ENCODE assay signal across 8 mouse cellular contexts in the genomic region with DNA sequence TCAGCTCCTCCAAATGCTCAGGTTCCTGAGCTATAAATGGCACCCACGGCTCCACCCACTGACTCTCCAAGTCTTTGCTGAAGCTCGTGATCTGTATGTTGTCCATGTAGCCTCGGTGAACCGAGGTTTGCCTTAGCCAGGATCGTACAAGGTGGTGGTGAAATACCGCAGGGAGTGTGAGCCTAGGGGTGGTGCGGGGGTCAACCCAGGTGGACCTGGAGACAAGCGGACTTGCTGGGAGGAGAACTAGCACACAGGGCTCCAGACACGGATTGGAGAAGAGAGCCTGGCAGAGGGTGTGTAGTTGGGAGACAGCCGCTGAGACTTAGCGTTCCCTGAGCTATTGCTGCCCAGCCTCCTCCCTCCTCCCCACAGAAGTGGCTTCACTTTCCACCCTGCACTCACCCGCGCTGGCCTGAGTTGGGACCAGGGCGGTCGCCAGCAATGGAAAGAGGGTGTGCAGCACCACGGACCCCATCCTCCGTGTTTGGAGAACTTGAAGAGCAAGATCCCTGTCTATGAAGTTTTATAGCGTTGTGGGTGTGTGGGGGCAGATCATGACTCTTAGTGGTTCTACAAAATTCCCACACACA. TPM values are rescaled to one million over a fixed set of nuclear protein-coding genes. Genes with fewer than 3 reads are reported as not detected.
DNase-seq lines count a peak whose midpoint lies in the region; ATAC-seq and TF ChIP-seq lines count a peak whose summit lies in the region.

Gene 2410137M14Rik, minus strand, starts transcription at position 17 of the 593 bp plus-strand sequence.

- WGBS in embryonic facial prominence, embryonic 13.5 days = 13% methylated on average over 18 of the region's 18 CpGs
- WGBS in forebrain, embryonic 13.5 days = 15% methylated on average over 18 of the region's 18 CpGs

- peak within 1 kb of the TSS; percentile 78 for H3K27ac ChIP-seq in left cerebral cortex, adult 2 months
- no peak within 1 kb of the TSS for H3K27ac ChIP-seq in embryonic facial prominence, embryonic 13.5 days
- no peak within 1 kb of the TSS for H3K27ac ChIP-seq in forebrain, embryonic 13.5 days

- DNase-seq in left cerebral cortex, adult 2 months (ENCODE audit: extremely low spot score in 1 of 2, low spot score in 2 of 2) = peak; percentile 25 to 35
- no peak for DNase-seq in left cerebral cortex, postnatal 4 days
- peak; percentile 9 to 22 for DNase-seq in heart, postnatal 36 days
- DNase-seq in lung, postnatal 14 days = peak; percentile 18
- no peak for DNase-seq in adrenal gland, postnatal 25 days
- no peak for DNase-seq in cerebellum, adult 11 months

- ATAC-seq in embryonic facial prominence, embryonic 13.5 days (ENCODE audit: insufficient number of reproducible peaks, insufficient read depth, low FRiP score, low TSS enrichment, low read depth) = no peak
- ATAC-seq in forebrain, embryonic 13.5 days = no peak

- H3K27me3 ChIP-seq in embryonic facial prominence, embryonic 13.5 days = peaks cover 19% of the 10 kb centered on the region
- peaks cover 12% of the 10 kb centered on the region; the same call in 1 of the 2 replicates for H3K27me3 ChIP-seq in forebrain, embryonic 13.5 days

- peak within 1 kb of the TSS; percentile 41 for H3K4me3 ChIP-seq in left cerebral cortex, adult 2 months
- peak within 1 kb of the TSS; percentile 21 for H3K4me3 ChIP-seq in embryonic facial prominence, embryonic 13.5 days
- no peak within 1 kb of the TSS for H3K4me3 ChIP-seq in forebrain, embryonic 13.5 days

- intact Hi-C loops in left cerebral cortex, adult 2 months (cut with DNase I) = no loop called here
- intact Hi-C loops in left cerebral cortex, postnatal 4 days (cut with DNase I) = no loop called here
- intact Hi-C loops in heart, postnatal 36 days (cut with DNase I) = no loop called here

- H3K4me1 ChIP-seq in embryonic facial prominence, embryonic 13.5 days = peaks cover 15% of the 10 kb centered on the region
- no peaks in the 10 kb centered on the region for H3K4me1 ChIP-seq in forebrain, embryonic 13.5 days

- no peaks in the 10 kb centered on the region for H3K9me3 ChIP-seq in embryonic facial prominence, embryonic 13.5 days
- no peaks in the 10 kb centered on the region for H3K9me3 ChIP-seq in forebrain, embryonic 13.5 days (replicated peaks)

- no peak for TF ChIP-seq CTCF in left cerebral cortex, adult 2 months (IDR thresholded peaks at IDR 0.05)

- peak within 1 kb of the TSS; percentile 50 for H3K4me2 ChIP-seq in embryonic facial prominence, embryonic 13.5 days
- no peak within 1 kb of the TSS for H3K4me2 ChIP-seq in forebrain, embryonic 13.5 days

- peak within 1 kb of the TSS; percentile 36; the same call in 1 of the 2 replicates for H3K9ac ChIP-seq in embryonic facial prominence, embryonic 13.5 days
- no peak within 1 kb of the TSS for H3K9ac ChIP-seq in forebrain, embryonic 13.5 days

- H3K36me3 ChIP-seq in embryonic facial prominence, embryonic 13.5 days = no peaks in the 10 kb centered on the region
- H3K36me3 ChIP-seq in forebrain, embryonic 13.5 days (ENCODE audit: poor library complexity, severe bottlenecking) = no peaks in the 10 kb centered on the region

RNA-seq across cellular contexts. Expression of gene 2410137M14Rik, which starts in this region (rescaled TPM):
- not detected for total RNA-seq in left cerebral cortex, adult 2 months (2021)
- 1 to 10 TPM in 1 of 2 experiments, not detected in 1; 1.1 TPM for total RNA-seq in left cerebral cortex, postnatal 4 days (2021)
- polyA plus RNA-seq in embryonic facial prominence, embryonic 13.5 days (2015; fragmentation: Nextera tagmentation; extraction: Ambion mirVana) = not detected in 2 replicates
- total RNA-seq in heart, postnatal 36 days (2021) = not detected
- 0.48 TPM in 1 of 2 replicates, not detected in the other for polyA plus RNA-seq in forebrain, embryonic 13.5 days (2015; fragmentation: Nextera tagmentation; extraction: Ambion mirVana)
- total RNA-seq in adrenal gland, postnatal 25 days (2021) = not detected in 2 replicates

Comparison
In these comparisons a context has a peak if more than half of its experiments do, and no peak if none do; other contexts are left out.
1. Peak in DNase-seq, H3K4me3 ChIP-seq and H3K27ac ChIP-seq in left cerebral cortex, adult 2 months; RNA of the gene not detected or under 1 TPM.
2. Peak in DNase-seq in heart, postnatal 36 days; RNA of the gene not detected or under 1 TPM.